Mouse (Mus musculus) small intestine, adult 10 weeks (tissue): ENCODE results near the gene Olfr1076. TPM values are rescaled to one million over a fixed set of nuclear protein-coding genes. Genes with fewer than 3 reads are reported as not detected.

Experiments
- polyA plus RNA-seq: library from polyadenylated mRNA; stranded (reverse); fragments of 350-450 nt; fragmentation: Illumina TruSeq; extraction: RNeasy Lipid Tissue Mini Kit (QIAGEN cat#74804); gene quantifications from one replicate; pipeline ENCODE4 v1.2.3, GENCODE M21; 2014; ENCODE audit warnings: low replicate concordance

Olfr1076 gene
- not detected for polyA plus RNA-seq

GRCm38 (mm10) chr2:86508161-86508560 lies at the start of gene Olfr1076:
Olfr1076 (plus strand) TSS chr2:86508461.

GRCm38 (mm10) chr2:86487286-86487685 lies 21.0 kb upstream of the Olfr1076 start, which contains the start of gene Olfr228:
Olfr228 (minus strand) TSS chr2:86487386.

GRCm38 (mm10) chr2:86542380-86542779 lies 34.1 kb downstream of the Olfr1076 start, which contains the start of gene Olfr1079:
Olfr1079 (minus strand) TSS chr2:86542480.

GRCm38 (mm10) chr2:86558135-86558534 lies 49.9 kb downstream of the Olfr1076 start, which contains the start of gene Olfr1080:
Olfr1080 (minus strand) TSS chr2:86558235.

Other genes starting within 250 kb of the Olfr1076 start
- gene Olfr1051, start 229.4 kb upstream of the Olfr1076 start, polyA plus RNA-seq, result not detected
- not detected for gene Olfr1052, start 216.0 kb upstream of the Olfr1076 start, polyA plus RNA-seq
- gene Olfr1053, start 193.2 kb upstream of the Olfr1076 start, polyA plus RNA-seq, result not detected
- not detected for gene Olfr1054, start 173.0 kb upstream of the Olfr1076 start, polyA plus RNA-seq
- gene Olfr1055, start 158.2 kb upstream of the Olfr1076 start, polyA plus RNA-seq, result not detected
- not detected for gene Olfr1056, start 146.0 kb upstream of the Olfr1076 start, polyA plus RNA-seq
- gene Olfr1057, start 130.1 kb upstream of the Olfr1076 start, polyA plus RNA-seq, result not detected
- gene Olfr1058, start 119.9 kb upstream of the Olfr1076 start, polyA plus RNA-seq, result not detected
- not detected for gene Olfr1061, start 94.4 kb upstream of the Olfr1076 start, polyA plus RNA-seq
- gene Olfr1062, start 81.7 kb upstream of the Olfr1076 start, polyA plus RNA-seq, result not detected
- gene Olfr1065, start 57.9 kb upstream of the Olfr1076 start, polyA plus RNA-seq, result not detected
- gene Olfr1066, start 52.2 kb upstream of the Olfr1076 start, polyA plus RNA-seq, result not detected
- not detected for gene Olfr228, start 21.1 kb upstream of the Olfr1076 start, polyA plus RNA-seq
- gene Olfr1079, start 34.0 kb downstream of the Olfr1076 start, polyA plus RNA-seq, result not detected
- not detected for gene Olfr1080, start 49.8 kb downstream of the Olfr1076 start, polyA plus RNA-seq
- gene Olfr1082, start 90.5 kb downstream of the Olfr1076 start, polyA plus RNA-seq, result not detected
- not detected for gene Olfr1084, start 131.3 kb downstream of the Olfr1076 start, polyA plus RNA-seq
- not detected for gene Olfr1085, start 153.6 kb downstream of the Olfr1076 start, polyA plus RNA-seq
- not detected for gene Olfr1086, start 171.6 kb downstream of the Olfr1076 start, polyA plus RNA-seq
- gene Olfr1087, start 189.9 kb downstream of the Olfr1076 start, polyA plus RNA-seq, result not detected
- gene Olfr1089, start 225.2 kb downstream of the Olfr1076 start, polyA plus RNA-seq, result not detected